Mouse (Mus musculus): ENCODE results near the gene Sugct.

GRCm38 (mm10) chr13:16937422-16938202, 757.7 kb downstream of the Sugct start:
- TF ChIP-seq CTCF (IDR thresholded peaks at IDR 0.05; ENCODE audit: low read depth) (no peak), EP300 (IDR thresholded peaks at IDR 0.05; ENCODE audit: low read depth) (no peak)

Data from heart, postnatal 0 days (tissue).